Mouse (Mus musculus) small intestine, adult 2 months (tissue): ENCODE measurements around the gene Pomgnt2. TPM values are rescaled to one million over a fixed set of nuclear protein-coding genes. Genes with fewer than 3 reads are reported as not detected.
A peak's percentile ranks its signal among the peaks of the same experiment; 100 is the strongest.

Experiments used
- H3K27ac ChIP-seq: fragments of 200-500 bp; 2 replicates; pipeline ENCODE4 v1.5.1; 2012; ENCODE audit warnings: low read depth, low read length, control low read depth, inconsistent platforms; ENCODE audit not compliant: insufficient read depth
- H3K27me3 ChIP-seq: fragments of 200-500 bp; 2 replicates; pipeline ENCODE4 v1.6.1; 2012; ENCODE audit warnings: mild to moderate bottlenecking, moderate library complexity, low read length, inconsistent platforms; ENCODE audit not compliant: control insufficient read depth, insufficient read depth
- H3K36me3 ChIP-seq: fragments of 200-500 bp; 2 replicates; pipeline ENCODE4 v1.6.1; 2012; ENCODE audit warnings: mild to moderate bottlenecking, low read length, control low read depth, inconsistent platforms; ENCODE audit not compliant: control insufficient read depth, insufficient read depth
- H3K4me1 ChIP-seq: fragments of 200-500 bp; 2 replicates; pipeline ENCODE4 v1.6.1; 2012; ENCODE audit warnings: low read length, inconsistent platforms, mixed read lengths; ENCODE audit not compliant: control insufficient read depth, insufficient read depth, insufficient read length
- H3K4me3 ChIP-seq: fragments of 200-500 bp; 2 replicates; pipeline ENCODE4 v1.5.1; 2012; ENCODE audit warnings: low read depth, mild to moderate bottlenecking, control low read depth, inconsistent platforms, low read length, moderate library complexity
- CTCF ChIP-seq: fragments of 200-500 bp; IDR thresholded peaks from 2 replicates; pipeline ENCODE4 v1.5.1; 2012; ENCODE audit warnings: low read depth, mild to moderate bottlenecking, control low read depth, inconsistent platforms, low read length, moderate library complexity, mixed read lengths; ENCODE audit not compliant: insufficient replicate concordance, insufficient read length; ENCODE audit errors: extremely low read depth
- POLR2A ChIP-seq: fragments of 200-500 bp; IDR thresholded peaks from 2 replicates; pipeline ENCODE4 v1.6.1; 2012; ENCODE audit warnings: low read depth, mild to moderate bottlenecking, control low read depth, inconsistent platforms, low read length, moderate library complexity
- WGBS: fragments of 180-500 bp; shearing (Covaris S2); methylation state at CpG from one replicate; pipeline ENCODE4 v1.1.7; 2018; 5-methylcytosine and 5-hydroxymethylcytosine counted together
- polyA plus RNA-seq: library from polyadenylated mRNA; depleted of rRNA; stranded (reverse); fragments of >200 nt; gene quantifications from 2 replicates; pipeline ENCODE4 v1.2.3, GENCODE M21; 2012

The Pomgnt2 gene
- polyA plus RNA-seq, 1 experiment: 7.5 TPM

GRCm38 (mm10) chr9:121950418-121951113, 46.3 kb downstream of the Pomgnt2 start, which contains the start of gene Fam198a:
Fam198a (plus strand) TSS chr9:121950988.
- no peak for TF ChIP-seq CTCF
- TF ChIP-seq POLR2A: no peak
- H3K4me3 ChIP-seq: peak within 1 kb of the TSS; percentile 39
- peaks cover 10% of the 10 kb centered on the region for H3K4me1 ChIP-seq
- WGBS: 6% methylated on average over 14 of the region's 14 CpGs
- H3K27ac ChIP-seq: no peak within 1 kb of the TSS
- no peaks in the 10 kb centered on the region for H3K27me3 ChIP-seq
- no peaks in the 10 kb centered on the region for H3K36me3 ChIP-seq

GRCm38 (mm10) chr9:121948431-121948830, 48.5 kb downstream of the Pomgnt2 start:
- Histone ChIP-seq H3K27ac (no peak overlapping the region), H3K4me3 (no peak overlapping the region), H3K36me3 (no peaks in the 10 kb centered on the region), H3K27me3 (no peaks in the 10 kb centered on the region), H3K4me1 (peaks cover 10% of the 10 kb centered on the region)
- WGBS: 78% methylated on average over 4 of the region's 4 CpGs
- no peak for TF ChIP-seq POLR2A
- no peak for TF ChIP-seq CTCF

- Histone ChIP-seq H3K27me3 (no peaks in the 10 kb centered on the region), H3K27ac (no peak overlapping the region), H3K36me3 (no peaks in the 10 kb centered on the region), H3K4me3 (no peak overlapping the region), H3K4me1 (peaks cover 10% of the 10 kb centered on the region)
- WGBS: 7% methylated on average over 4 of the region's 4 CpGs
- TF ChIP-seq POLR2A (no peak), CTCF (no peak)
Measured at GRCm38 (mm10) chr9:121947784-121948183, 49.1 kb downstream of the Pomgnt2 start.

GRCm38 (mm10) chr9:121943628-121944027, 53.3 kb downstream of the Pomgnt2 start:
- TF ChIP-seq CTCF (no peak), POLR2A (no peak)
- no peak overlapping the region for H3K27ac ChIP-seq
- no peak overlapping the region for H3K4me3 ChIP-seq

GRCm38 (mm10) chr9:121943005-121943404, 53.9 kb downstream of the Pomgnt2 start:
- no peak overlapping the region for H3K4me3 ChIP-seq
- 74% methylated on average over 3 of the region's 3 CpGs for WGBS
- TF ChIP-seq CTCF (no peak), POLR2A (no peak)
- H3K4me1 ChIP-seq: no peaks in the 10 kb centered on the region
- H3K36me3 ChIP-seq: no peaks in the 10 kb centered on the region
- H3K27ac ChIP-seq: no peak overlapping the region
- no peaks in the 10 kb centered on the region; the same call in 1 of the 2 replicates for H3K27me3 ChIP-seq

More at GRCm38 (mm10) chr9:121943628-121944027, 53.3 kb downstream of the Pomgnt2 start:
- WGBS: 82% methylated on average over 3 of the region's 3 CpGs
- Histone ChIP-seq H3K36me3 (no peaks in the 10 kb centered on the region), H3K27me3 (no peaks in the 10 kb centered on the region; the same call in 1 of the 2 replicates), H3K4me1 (no peaks in the 10 kb centered on the region)

GRCm38 (mm10) chr9:121937944-121938355, 59.0 kb downstream of the Pomgnt2 start:
- H3K4me1 ChIP-seq: no peaks in the 10 kb centered on the region
- no peak for TF ChIP-seq CTCF
- no peak for TF ChIP-seq POLR2A
- no peaks in the 10 kb centered on the region; the same call in 1 of the 2 replicates for H3K27me3 ChIP-seq
- WGBS: 56% methylated on average over 21 of the region's 21 CpGs
- no peaks in the 10 kb centered on the region for H3K36me3 ChIP-seq
- H3K27ac ChIP-seq: no peak overlapping the region
- peak overlapping the region; percentile 51 for H3K4me3 ChIP-seq

GRCm38 (mm10) chr9:121937451-121937864, 59.5 kb downstream of the Pomgnt2 start:
- H3K27ac ChIP-seq: no peak overlapping the region

More at GRCm38 (mm10) chr9:121937451-121937864, 59.5 kb downstream of the Pomgnt2 start:
- Histone ChIP-seq H3K4me1 (no peaks in the 10 kb centered on the region), H3K36me3 (no peaks in the 10 kb centered on the region), H3K27me3 (no peaks in the 10 kb centered on the region; the same call in 1 of the 2 replicates), H3K4me3 (no peak overlapping the region; the same call in 1 of the 2 replicates)
- no peak for TF ChIP-seq POLR2A
- TF ChIP-seq CTCF: no peak
- 49% methylated on average over 6 of the region's 6 CpGs for WGBS
